Mouse (Mus musculus) common myeloid progenitor, adult 5-6 weeks (primary cell): ENCODE results near the gene Dennd5a. TPM values are rescaled to one million over a fixed set of nuclear protein-coding genes. Genes with fewer than 3 reads are reported as not detected.
A peak's percentile ranks its signal among the peaks of the same experiment; 100 is the strongest.

ENCODE experiments used
- ATAC-seq: replicated peaks from 2 replicates; pipeline ENCODE4 v1.8.0; 2016; ENCODE audit warnings: low read depth, mild to moderate bottlenecking, moderate TSS enrichment, inconsistent platforms; ENCODE audit not compliant: poor library complexity, severe bottlenecking
- total RNA-seq: library from RNA; stranded (forward); fragments of 200-1000, 187-1606 nt; gene quantifications from 2 replicates; pipeline ENCODE4 v1.2.3, GENCODE M21; 2017

Dennd5a gene
- total RNA-seq, 1 experiment from 2014 or later, result 77.4 TPM

DNA sequence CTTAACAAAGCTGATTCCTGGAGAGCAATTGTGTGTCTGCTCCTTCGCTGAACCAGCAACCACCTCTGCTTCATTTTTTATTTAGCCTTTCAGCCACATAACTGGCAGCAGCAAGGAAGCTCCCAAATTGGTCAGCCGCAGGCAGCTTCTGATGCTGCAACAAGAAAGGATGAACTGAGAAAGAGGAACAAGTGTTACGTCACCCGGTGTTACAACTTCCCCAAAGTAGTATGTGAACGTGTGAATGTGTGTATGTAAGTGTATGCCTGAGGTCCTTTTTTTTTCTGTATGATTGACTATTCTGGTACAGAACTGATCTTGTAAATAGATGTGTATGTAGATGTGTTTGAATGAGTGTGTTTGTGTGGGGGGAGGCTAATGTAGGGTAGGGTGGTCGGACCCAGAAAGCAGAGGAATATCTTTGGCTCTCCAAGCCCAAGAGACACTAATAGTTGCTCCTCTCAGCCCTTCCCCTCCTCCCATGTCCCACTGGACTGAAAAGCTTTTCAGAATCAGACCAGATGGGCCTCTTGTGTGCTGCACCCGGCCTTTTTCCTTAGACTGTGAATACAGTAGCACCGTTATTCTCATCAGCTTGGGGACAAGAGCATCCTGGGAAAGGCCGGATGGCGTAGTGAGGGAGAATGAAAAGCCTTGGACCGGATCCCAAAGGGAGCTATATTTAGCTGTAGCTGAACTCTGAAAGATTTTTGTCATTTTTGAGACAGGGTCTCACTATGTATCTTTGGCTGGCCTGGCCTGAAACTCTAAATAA, 7.7 kb upstream of the Dennd5a start:
- peak; percentile 96 for ATAC-seq

DNA sequence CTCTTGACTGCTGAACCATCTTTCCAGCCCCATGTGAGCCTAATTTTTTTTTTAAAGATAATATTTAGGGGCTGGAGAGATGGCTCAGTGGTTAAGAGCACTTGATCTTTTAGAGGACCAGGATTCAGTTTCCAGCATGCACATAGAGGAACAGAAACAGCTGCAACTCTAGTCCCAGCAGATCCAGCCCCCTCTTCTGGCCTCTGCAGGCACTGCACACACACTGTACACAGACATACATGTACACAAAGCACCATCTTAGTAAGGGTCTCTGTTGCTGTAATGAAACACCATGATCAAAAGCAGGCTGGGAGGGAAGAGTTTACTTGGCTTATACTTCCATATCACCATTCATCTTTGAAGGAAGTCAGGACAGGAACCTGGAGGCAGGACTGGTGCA, 5.4 kb upstream of the Dennd5a start:
- no peak for ATAC-seq

DNA sequence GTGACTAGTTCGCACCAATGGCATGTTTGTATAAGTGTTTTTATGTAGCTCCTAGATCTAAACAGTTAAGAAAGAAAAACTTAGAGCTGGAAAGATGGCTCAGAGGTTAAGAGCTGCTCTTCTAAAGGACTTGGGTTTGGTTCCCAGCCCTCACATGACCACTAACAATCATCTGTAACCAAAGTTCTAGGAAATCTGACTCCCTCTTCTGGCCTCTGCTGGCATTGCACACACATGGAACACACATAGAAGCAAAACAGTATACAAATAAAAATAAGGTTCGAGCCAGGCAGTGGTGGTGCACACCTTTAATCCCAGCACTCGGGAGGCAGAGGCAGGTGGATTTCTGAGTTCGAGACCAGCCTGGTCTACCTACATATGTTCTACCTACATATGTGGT, 3.4 kb upstream of the Dennd5a start:
- no peak for ATAC-seq

GRCm38 (mm10) chr7:109962596-109962995, 2.3 kb upstream of the Dennd5a start:
- ATAC-seq, result no peak

DNA sequence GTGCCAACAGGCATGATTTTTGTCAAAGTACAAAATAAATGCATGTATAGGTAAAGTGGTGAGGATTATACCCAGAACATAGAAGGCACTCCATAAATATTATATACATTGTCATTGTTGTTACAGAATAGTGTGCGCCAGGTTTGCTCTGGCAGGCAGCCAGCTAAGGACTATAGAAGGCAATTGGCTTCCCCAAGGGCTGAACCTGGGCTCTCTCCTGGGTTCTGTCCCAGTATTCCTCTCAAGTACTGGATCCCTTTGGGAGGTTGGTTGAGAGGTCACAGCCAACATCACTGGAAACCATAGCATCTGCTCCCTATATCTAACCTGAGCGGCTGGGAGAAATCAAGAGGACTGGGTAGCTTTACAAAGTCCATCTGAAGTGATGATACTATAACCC, 1.3 kb upstream of the Dennd5a start:
- no peak for ATAC-seq

DNA sequence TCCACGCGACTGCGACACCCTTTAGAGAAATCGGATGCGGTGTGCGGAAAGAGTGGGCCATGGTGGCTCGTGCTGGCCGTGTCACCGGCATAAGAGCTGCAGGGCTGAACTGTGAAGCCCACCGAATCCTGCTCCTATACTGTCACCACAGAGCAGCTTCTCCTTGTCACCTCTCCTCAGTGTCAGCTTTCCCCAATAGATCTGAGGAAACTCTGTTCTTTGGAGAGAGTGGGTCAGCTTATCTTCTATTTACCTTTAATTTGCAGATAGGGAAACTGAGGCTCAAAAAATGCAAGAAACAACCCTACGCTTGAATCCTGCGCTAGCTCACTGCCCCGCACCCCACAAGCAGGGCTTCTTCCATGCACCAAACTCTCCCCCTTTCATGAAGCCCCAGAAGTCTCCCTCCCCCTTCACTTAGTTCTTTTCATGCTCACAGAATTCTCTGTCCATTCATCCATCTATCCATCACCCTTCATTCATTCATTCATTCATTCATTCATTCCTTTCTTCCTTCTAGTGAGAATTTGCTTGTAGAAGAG, 414 bp upstream of the Dennd5a start:
- no peak for ATAC-seq

GRCm38 (mm10) chr7:109958843-109959715, 1.2 kb downstream of the Dennd5a start:
- peak; percentile 48 for ATAC-seq

DNA sequence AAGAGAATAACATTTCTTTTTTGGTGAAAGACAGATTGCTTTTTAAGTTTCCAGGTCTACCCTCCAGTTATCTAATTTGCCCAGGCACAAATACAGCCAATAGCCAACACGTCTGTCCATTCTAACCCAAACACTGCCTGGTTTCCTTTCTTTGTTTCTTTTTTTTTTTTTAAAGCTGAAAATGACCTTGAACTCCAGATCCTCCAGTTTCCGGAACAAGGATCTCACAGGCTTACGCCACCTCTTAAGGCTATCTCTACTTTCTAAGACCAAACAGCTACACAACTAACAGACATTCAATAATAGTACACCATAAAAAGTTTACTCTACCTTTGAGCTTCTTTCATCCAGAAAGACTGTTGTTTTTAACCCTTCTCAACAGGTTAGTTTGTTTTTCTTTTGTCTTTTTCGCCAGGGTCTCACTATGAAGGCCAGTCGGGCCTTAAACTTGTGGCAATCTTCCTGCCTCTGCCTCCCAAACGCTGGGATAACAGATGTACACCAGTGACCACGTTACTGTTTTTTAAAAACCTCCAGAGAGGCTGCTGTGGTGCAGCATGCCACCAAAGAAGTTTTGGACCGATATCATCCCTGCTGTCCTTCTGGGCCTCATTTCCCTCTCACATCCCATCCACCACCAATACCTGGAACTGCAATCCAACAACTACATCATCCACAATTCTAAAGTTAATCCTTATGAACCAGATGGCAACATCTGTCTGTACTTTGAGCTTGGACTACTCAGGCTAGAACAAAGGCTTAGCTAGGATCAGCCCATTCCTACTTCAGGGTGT, 2.1 kb downstream of the Dennd5a start:
- ATAC-seq, result no peak

GRCm38 (mm10) chr7:109954622-109955401, 5.5 kb downstream of the Dennd5a start:
- ATAC-seq, result no peak

DNA sequence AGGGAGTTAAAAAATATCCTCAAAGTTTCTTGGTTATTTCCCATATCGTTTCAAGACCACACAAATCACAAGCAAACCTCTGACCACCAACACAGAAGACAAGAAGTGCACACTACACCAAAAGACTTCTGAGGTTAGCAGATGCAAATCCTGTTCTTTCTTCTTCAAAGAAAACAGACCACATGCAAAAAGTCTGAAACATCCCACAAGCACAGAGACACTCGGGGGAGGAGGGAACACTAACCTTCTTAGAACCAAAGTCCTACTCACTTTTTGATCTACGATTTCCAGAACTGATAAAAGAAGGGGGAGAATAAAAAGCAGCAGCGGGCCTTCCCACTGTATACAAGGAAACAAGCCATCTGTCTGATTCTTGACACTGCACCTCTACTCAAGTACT, 9.0 kb downstream of the Dennd5a start:
- no peak for ATAC-seq

- no peak for ATAC-seq
These were observed 15.7 kb downstream of the Dennd5a start for GRCm38 (mm10) chr7:109944421-109945034.

- no peak for ATAC-seq
These were observed 30.6 kb downstream of the Dennd5a start for GRCm38 (mm10) chr7:109929628-109930027.

DNA sequence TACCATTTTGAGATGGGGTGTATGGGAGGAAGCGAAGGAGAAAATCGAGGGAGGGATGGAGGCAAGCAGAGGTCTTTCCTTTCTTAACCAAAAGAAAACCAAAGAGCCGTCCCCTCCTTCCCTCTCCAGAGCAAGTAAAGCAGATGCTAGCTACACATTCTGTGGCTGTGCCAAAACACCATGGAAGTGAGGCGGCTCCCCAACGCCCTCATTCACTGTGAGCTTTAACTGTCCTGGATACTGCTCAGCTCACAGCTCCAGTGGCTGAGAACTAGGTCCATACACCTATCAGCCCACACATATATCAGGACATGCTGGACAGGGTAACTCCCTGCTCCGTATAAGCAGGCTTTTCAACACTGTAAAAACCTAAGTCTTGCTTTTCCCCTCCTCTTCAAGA, 31.9 kb downstream of the Dennd5a start:
- ATAC-seq, result no peak

DNA sequence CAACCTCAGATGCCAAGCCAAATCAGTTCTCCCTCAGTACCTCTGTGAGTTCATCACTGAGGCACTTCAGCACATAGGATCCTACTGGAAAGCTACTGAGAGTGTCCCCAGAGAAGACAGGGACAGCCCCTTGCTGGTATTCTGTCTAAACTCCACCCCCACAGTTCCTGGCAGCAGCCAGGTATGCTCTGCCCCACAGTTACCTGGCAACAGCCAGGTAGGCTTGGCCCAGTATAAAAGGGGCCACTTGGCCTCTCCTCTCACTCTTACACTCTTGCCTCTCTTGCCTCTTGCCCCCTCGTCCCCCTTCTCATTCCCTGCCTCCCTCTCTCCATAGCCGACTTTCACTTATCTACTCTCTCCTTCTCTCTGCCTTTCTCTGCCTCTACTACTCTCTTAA, 35.3 kb downstream of the Dennd5a start:
- ATAC-seq, result no peak

- no peak for ATAC-seq
These were observed 37.4 kb downstream of the Dennd5a start for GRCm38 (mm10) chr7:109922889-109923288.

- ATAC-seq, result no peak
These were observed 54.1 kb downstream of the Dennd5a start for GRCm38 (mm10) chr7:109906165-109906564.

DNA sequence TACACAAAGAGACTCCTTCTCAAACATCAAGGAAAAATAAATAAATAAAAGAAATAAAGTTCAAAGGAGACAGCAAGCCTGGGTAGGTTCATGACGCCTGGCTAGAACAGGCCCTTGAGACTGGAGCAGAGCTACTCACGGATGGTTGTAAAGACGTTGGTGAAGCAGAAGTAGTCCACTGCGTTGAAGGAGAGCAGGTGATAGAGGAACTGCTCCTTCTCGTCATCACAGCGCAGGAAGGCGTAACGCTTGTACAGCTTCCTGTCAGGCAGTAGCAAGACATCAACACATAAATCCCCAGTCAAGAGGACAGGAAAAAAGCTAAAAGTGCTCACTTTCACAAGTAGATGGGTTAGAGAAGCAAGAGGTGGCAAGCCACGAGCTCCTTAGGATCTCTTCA, 59.3 kb downstream of the Dennd5a start:
- ATAC-seq, result peak; percentile 80

DNA sequence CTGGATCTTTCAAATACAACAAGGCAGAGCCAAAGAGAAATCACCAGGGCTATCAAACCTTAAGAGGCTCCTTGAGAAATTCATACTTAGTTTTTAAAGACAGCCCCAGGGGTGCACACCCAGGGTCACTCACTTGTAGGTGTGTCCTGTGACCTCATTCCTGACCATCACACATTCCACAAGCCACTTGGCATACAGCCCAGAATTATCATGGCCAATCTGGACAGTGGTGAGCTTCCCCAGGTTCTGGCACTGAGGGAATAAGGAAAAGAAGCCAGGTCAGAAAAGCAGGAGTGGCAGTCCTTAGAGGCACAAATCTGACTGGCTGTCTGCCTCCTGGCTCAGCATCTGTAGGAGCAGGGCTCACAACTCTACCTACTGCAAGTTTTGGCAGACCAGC, 61.4 kb downstream of the Dennd5a start:
- no peak for ATAC-seq

DNA sequence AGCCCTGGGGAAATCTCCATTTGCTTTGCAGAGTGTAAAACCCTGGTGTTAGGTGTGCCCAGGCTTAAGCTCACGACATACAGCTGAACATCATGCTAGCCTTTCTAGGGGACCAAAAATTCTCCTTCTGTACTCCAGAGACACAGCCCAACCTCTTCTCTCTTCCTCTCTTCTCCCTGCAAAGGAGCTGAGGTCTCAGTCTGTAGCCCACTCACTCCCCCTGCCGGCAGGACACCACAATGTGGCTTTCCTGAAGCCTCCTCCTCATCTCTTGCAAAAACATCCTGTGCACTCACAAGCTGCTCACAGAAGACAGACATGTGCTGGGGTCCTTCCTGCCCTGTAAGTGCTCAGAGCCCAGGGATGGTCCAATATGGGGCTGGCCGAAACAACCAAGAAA, 67.7 kb downstream of the Dennd5a start:
- ATAC-seq, result peak; percentile 82
